Mouse (Mus musculus) right cerebral cortex, adult 18-20 months (tissue): Measurements from ENCODE around the gene Klhl18.
A peak's percentile ranks its signal among the peaks of the same experiment; 100 is the strongest.

Experiments
- DNase-seq: peaks from one replicate; pipeline ENCODE4 v3.0.0; 2022; ENCODE audit warnings: mixed read lengths

Klhl18 gene

GRCm38 (mm10) chr9:110476124-110477091, at the start of gene Klhl18, which contains the start of gene Kif9:
Gene Klhl18, minus strand, starts transcription at chr9:110476694.
Gene Kif9, plus strand, starts transcription at chr9:110476958.
- DNase-seq = peak; percentile 98

- DNase-seq = no peak
Observed at GRCm38 (mm10) chr9:110525737-110526136, 49.2 kb upstream of the Klhl18 start.

GRCm38 (mm10) chr9:110490913-110491312, 14.4 kb upstream of the Klhl18 start:
- DNase-seq = no peak

GRCm38 (mm10) chr9:110488841-110489240, 12.3 kb upstream of the Klhl18 start:
- no peak for DNase-seq

GRCm38 (mm10) chr9:110478639-110479038, 2.1 kb upstream of the Klhl18 start:
- no peak for DNase-seq

- no peak for DNase-seq
Observed at GRCm38 (mm10) chr9:110477951-110478350, 1.5 kb upstream of the Klhl18 start.

GRCm38 (mm10) chr9:110466179-110466578, 10.3 kb downstream of the Klhl18 start:
- no peak for DNase-seq

GRCm38 (mm10) chr9:110465336-110465735, 11.2 kb downstream of the Klhl18 start:
- DNase-seq = no peak

- DNase-seq = no peak
Observed at GRCm38 (mm10) chr9:110463983-110464591, 12.4 kb downstream of the Klhl18 start.

- DNase-seq = no peak
Observed at GRCm38 (mm10) chr9:110462321-110462720, 14.2 kb downstream of the Klhl18 start.

GRCm38 (mm10) chr9:110460884-110461815, 15.3 kb downstream of the Klhl18 start:
- DNase-seq = no peak

GRCm38 (mm10) chr9:110459145-110459727, 17.3 kb downstream of the Klhl18 start:
- no peak for DNase-seq

- no peak for DNase-seq
Observed at GRCm38 (mm10) chr9:110457926-110458325, 18.6 kb downstream of the Klhl18 start.

- no peak for DNase-seq
Observed at GRCm38 (mm10) chr9:110452523-110452922, 24.0 kb downstream of the Klhl18 start.

- peak; percentile 73 for DNase-seq
Observed at GRCm38 (mm10) chr9:110448857-110449617, 27.5 kb downstream of the Klhl18 start.

- no peak for DNase-seq
Observed at GRCm38 (mm10) chr9:110448356-110448755, 28.1 kb downstream of the Klhl18 start.

- DNase-seq = no peak
Observed at GRCm38 (mm10) chr9:110440559-110440958, 35.9 kb downstream of the Klhl18 start.

GRCm38 (mm10) chr9:110440049-110440448, 36.4 kb downstream of the Klhl18 start:
- no peak for DNase-seq

GRCm38 (mm10) chr9:110436041-110436440, 40.5 kb downstream of the Klhl18 start:
- DNase-seq = no peak

- no peak for DNase-seq
Observed at GRCm38 (mm10) chr9:110433045-110433444, 43.4 kb downstream of the Klhl18 start.

GRCm38 (mm10) chr9:110431241-110431640, 45.3 kb downstream of the Klhl18 start:
- DNase-seq = peak; percentile 74
